Mouse (Mus musculus): ENCODE results near the gene Vps8. TPM values are rescaled to one million over a fixed set of nuclear protein-coding genes. Genes with fewer than 3 reads are reported as not detected.

Gene Vps8
- polyA plus RNA-seq, 1 experiment, result 19.4 TPM

- Histone ChIP-seq H3K79me2 (ENCODE audit: control insufficient read depth, insufficient read depth) (no peaks in the 10 kb centered on the region), H3K4me3 (no peak overlapping the region), H3K27me3 (ENCODE audit: control insufficient read depth, insufficient read depth, insufficient read length) (no peaks in the 10 kb centered on the region), H3K4me2 (ENCODE audit: low read depth) (no peak overlapping the region), H3K36me3 (ENCODE audit: control insufficient read depth, insufficient read depth) (peaks cover 7% of the 10 kb centered on the region), H3ac (ENCODE audit: control insufficient read depth, insufficient read length) (no peak overlapping the region)
- no peak for TF ChIP-seq MYOG (IDR thresholded peaks at IDR 0.05; ENCODE audit: control insufficient read depth in 1 of 3, insufficient read depth in 1 of 3, insufficient read length in 2 of 3, low read depth in 2 of 3)
- no peak for TF ChIP-seq USF1 (IDR thresholded peaks at IDR 0.05; ENCODE audit: low read depth)
- TF ChIP-seq TCF3 (IDR thresholded peaks at IDR 0.05; ENCODE audit: insufficient read length, low read depth), result no peak
- no peak for TF ChIP-seq MYOD1 (IDR thresholded peaks at IDR 0.05; ENCODE audit: control insufficient read depth in 1 of 3, insufficient read length in 2 of 3, low read depth in 2 of 3)
- no peak for TF ChIP-seq MAX (IDR thresholded peaks at IDR 0.05; ENCODE audit: low read depth)
- TF ChIP-seq TCF12 (IDR thresholded peaks at IDR 0.05; ENCODE audit: insufficient read depth, poor library complexity, severe bottlenecking), result no peak
- no peak for TF ChIP-seq POLR2A (IDR thresholded peaks at IDR 0.05; ENCODE audit: insufficient read length, low read depth)
- TF ChIP-seq REST (IDR thresholded peaks at IDR 0.05; ENCODE audit: insufficient read depth, insufficient read length), result no peak
- TF ChIP-seq CEBPB (IDR thresholded peaks at IDR 0.05; ENCODE audit: insufficient read depth, poor library complexity, severe bottlenecking), result no peak
- no peak for TF ChIP-seq SRF (IDR thresholded peaks at IDR 0.05; ENCODE audit: control insufficient read depth, insufficient read length, low read depth)
- TF ChIP-seq E2F4 (IDR thresholded peaks at IDR 0.05; ENCODE audit: insufficient read depth), result no peak
Measured at GRCm38 (mm10) chr16:21563322-21563721, 140.4 kb downstream of the Vps8 start.

DNA sequence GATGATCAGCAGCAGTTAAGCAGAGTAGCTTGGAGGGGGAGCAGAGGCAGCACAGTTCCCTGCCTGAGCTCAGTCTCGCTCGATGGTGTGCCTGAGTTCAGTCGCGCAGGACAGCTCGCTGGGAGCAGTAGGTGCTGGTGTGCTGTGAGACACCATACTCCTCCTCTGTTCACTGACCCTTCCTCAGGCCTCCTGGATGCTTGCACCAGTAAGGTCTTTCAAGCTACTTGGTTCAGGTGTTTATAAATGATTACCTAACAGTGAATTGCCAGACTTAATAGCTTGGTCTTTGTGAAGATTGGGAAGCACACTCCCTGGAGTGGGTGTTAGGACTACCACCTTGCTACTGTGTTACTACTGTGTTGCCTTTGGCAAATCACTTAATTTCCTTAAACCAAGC lies 144.2 kb downstream of the Vps8 start:
- Histone ChIP-seq H3ac (ENCODE audit: control insufficient read depth, insufficient read length) (no peak overlapping the region), H3K4me3 (no peak overlapping the region), H3K27me3 (ENCODE audit: control insufficient read depth, insufficient read depth, insufficient read length) (no peaks in the 10 kb centered on the region), H3K36me3 (ENCODE audit: control insufficient read depth, insufficient read depth) (peaks cover 7% of the 10 kb centered on the region), H3K4me2 (ENCODE audit: low read depth) (no peak overlapping the region), H3K79me2 (ENCODE audit: control insufficient read depth, insufficient read depth) (no peaks in the 10 kb centered on the region)
- TF ChIP-seq TCF12 (IDR thresholded peaks at IDR 0.05; ENCODE audit: insufficient read depth, poor library complexity, severe bottlenecking), result no peak
- TF ChIP-seq MYOG (IDR thresholded peaks at IDR 0.05; ENCODE audit: control insufficient read depth in 1 of 3, insufficient read depth in 1 of 3, insufficient read length in 2 of 3, low read depth in 2 of 3), result no peak
- no peak for TF ChIP-seq MAX (IDR thresholded peaks at IDR 0.05; ENCODE audit: low read depth)
- TF ChIP-seq USF1 (IDR thresholded peaks at IDR 0.05; ENCODE audit: low read depth), result no peak
- TF ChIP-seq POLR2AphosphoS2 (IDR thresholded peaks at IDR 0.05; ENCODE audit: insufficient read length, low read depth), result no peak
- no peak for TF ChIP-seq REST (IDR thresholded peaks at IDR 0.05; ENCODE audit: insufficient read depth, insufficient read length)
- no peak for TF ChIP-seq POLR2A (IDR thresholded peaks at IDR 0.05; ENCODE audit: insufficient read length, low read depth)
- no peak for TF ChIP-seq MYOD1 (IDR thresholded peaks at IDR 0.05; ENCODE audit: control insufficient read depth in 1 of 3, insufficient read length in 2 of 3, low read depth in 2 of 3)
- no peak for TF ChIP-seq TCF3 (IDR thresholded peaks at IDR 0.05; ENCODE audit: insufficient read length, low read depth)
- TF ChIP-seq CEBPB (IDR thresholded peaks at IDR 0.05; ENCODE audit: insufficient read depth, poor library complexity, severe bottlenecking), result no peak
- TF ChIP-seq SRF (IDR thresholded peaks at IDR 0.05; ENCODE audit: control insufficient read depth, insufficient read length, low read depth), result no peak
- no peak for TF ChIP-seq E2F4 (IDR thresholded peaks at IDR 0.05; ENCODE audit: insufficient read depth)

DNA sequence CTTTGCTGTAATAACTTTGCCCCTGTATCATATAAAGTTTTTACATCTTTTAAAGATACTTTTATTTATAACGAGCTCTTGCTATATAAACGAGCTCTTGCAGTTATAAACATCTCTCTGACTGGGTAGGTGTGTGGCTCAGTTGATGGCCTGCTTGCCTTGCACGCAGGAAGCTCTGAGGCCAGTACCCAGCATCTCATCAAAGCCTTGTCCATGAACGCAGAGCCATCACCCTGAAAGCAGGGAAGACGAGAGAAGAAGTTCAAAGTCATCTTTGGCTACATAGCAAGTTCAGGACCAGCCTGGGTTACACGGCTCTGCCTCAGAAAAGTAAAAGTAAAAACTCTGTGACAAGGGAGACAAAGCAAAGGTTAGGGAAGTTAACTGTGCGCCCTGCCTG lies 147.0 kb downstream of the Vps8 start:
- H3K79me2 ChIP-seq (ENCODE audit: control insufficient read depth, insufficient read depth), result no peaks in the 10 kb centered on the region
- no peak overlapping the region for H3K4me3 ChIP-seq

GRCm38 (mm10) chr16:21570786-21571185 lies 147.9 kb downstream of the Vps8 start:
- TF ChIP-seq USF1 (IDR thresholded peaks at IDR 0.05; ENCODE audit: low read depth) (no peak), TCF12 (IDR thresholded peaks at IDR 0.05; ENCODE audit: insufficient read depth, poor library complexity, severe bottlenecking) (no peak), REST (IDR thresholded peaks at IDR 0.05; ENCODE audit: insufficient read depth, insufficient read length) (no peak), MAX (IDR thresholded peaks at IDR 0.05; ENCODE audit: low read depth) (no peak), CEBPB (IDR thresholded peaks at IDR 0.05; ENCODE audit: insufficient read depth, poor library complexity, severe bottlenecking) (no peak), POLR2AphosphoS2 (IDR thresholded peaks at IDR 0.05; ENCODE audit: insufficient read length, low read depth) (no peak), MYOG (IDR thresholded peaks at IDR 0.05; ENCODE audit: control insufficient read depth in 1 of 3, insufficient read depth in 1 of 3, insufficient read length in 2 of 3, low read depth in 2 of 3) (no peak), E2F4 (IDR thresholded peaks at IDR 0.05; ENCODE audit: insufficient read depth) (no peak), SRF (IDR thresholded peaks at IDR 0.05; ENCODE audit: control insufficient read depth, insufficient read length, low read depth) (no peak), TCF3 (IDR thresholded peaks at IDR 0.05; ENCODE audit: insufficient read length, low read depth) (no peak), MYOD1 (IDR thresholded peaks at IDR 0.05; ENCODE audit: control insufficient read depth in 1 of 3, insufficient read length in 2 of 3, low read depth in 2 of 3) (no peak), POLR2A (IDR thresholded peaks at IDR 0.05; ENCODE audit: insufficient read length, low read depth) (no peak)
- Histone ChIP-seq H3K4me2 (ENCODE audit: low read depth) (no peak overlapping the region), H3K4me3 (no peak overlapping the region), H3K27me3 (ENCODE audit: control insufficient read depth, insufficient read depth, insufficient read length) (no peaks in the 10 kb centered on the region), H3K36me3 (ENCODE audit: control insufficient read depth, insufficient read depth) (no peaks in the 10 kb centered on the region), H3ac (ENCODE audit: control insufficient read depth, insufficient read length) (no peak overlapping the region), H3K79me2 (ENCODE audit: control insufficient read depth, insufficient read depth) (no peaks in the 10 kb centered on the region)

More for the DNA sequence above, 147.0 kb downstream of the Vps8 start:
- H3K27me3 ChIP-seq (ENCODE audit: control insufficient read depth, insufficient read depth, insufficient read length), result no peaks in the 10 kb centered on the region
- no peak overlapping the region for H3ac ChIP-seq (ENCODE audit: control insufficient read depth, insufficient read length)
- peaks cover 5% of the 10 kb centered on the region for H3K36me3 ChIP-seq (ENCODE audit: control insufficient read depth, insufficient read depth)
- TF ChIP-seq MYOG (IDR thresholded peaks at IDR 0.05; ENCODE audit: control insufficient read depth in 1 of 3, insufficient read depth in 1 of 3, insufficient read length in 2 of 3, low read depth in 2 of 3) (no peak), POLR2A (IDR thresholded peaks at IDR 0.05; ENCODE audit: insufficient read length, low read depth) (no peak), SRF (IDR thresholded peaks at IDR 0.05; ENCODE audit: control insufficient read depth, insufficient read length, low read depth) (no peak)
- no peak overlapping the region for H3K4me2 ChIP-seq (ENCODE audit: low read depth)

GRCm38 (mm10) chr16:21576000-21576420 lies 153.1 kb downstream of the Vps8 start:
- Histone ChIP-seq H3ac (ENCODE audit: control insufficient read depth, insufficient read length) (no peak overlapping the region), H3K79me2 (ENCODE audit: control insufficient read depth, insufficient read depth) (no peaks in the 10 kb centered on the region), H3K4me3 (no peak overlapping the region), H3K4me2 (ENCODE audit: low read depth) (no peak overlapping the region), H3K36me3 (ENCODE audit: control insufficient read depth, insufficient read depth) (peaks cover 4% of the 10 kb centered on the region), H3K27me3 (ENCODE audit: control insufficient read depth, insufficient read depth, insufficient read length) (no peaks in the 10 kb centered on the region)
- TF ChIP-seq POLR2AphosphoS2 (IDR thresholded peaks at IDR 0.05; ENCODE audit: insufficient read length, low read depth) (no peak), MYOG (IDR thresholded peaks at IDR 0.05; ENCODE audit: control insufficient read depth in 1 of 3, insufficient read depth in 1 of 3, insufficient read length in 2 of 3, low read depth in 2 of 3) (no peak), TCF12 (IDR thresholded peaks at IDR 0.05; ENCODE audit: insufficient read depth, poor library complexity, severe bottlenecking) (no peak), MAX (IDR thresholded peaks at IDR 0.05; ENCODE audit: low read depth) (no peak), SRF (IDR thresholded peaks at IDR 0.05; ENCODE audit: control insufficient read depth, insufficient read length, low read depth) (no peak), E2F4 (IDR thresholded peaks at IDR 0.05; ENCODE audit: insufficient read depth) (no peak), CEBPB (IDR thresholded peaks at IDR 0.05; ENCODE audit: insufficient read depth, poor library complexity, severe bottlenecking) (no peak), USF1 (IDR thresholded peaks at IDR 0.05; ENCODE audit: low read depth) (no peak), MYOD1 (IDR thresholded peaks at IDR 0.05; ENCODE audit: control insufficient read depth in 1 of 3, insufficient read length in 2 of 3, low read depth in 2 of 3) (no peak), POLR2A (IDR thresholded peaks at IDR 0.05; ENCODE audit: insufficient read length, low read depth) (no peak), REST (IDR thresholded peaks at IDR 0.05; ENCODE audit: insufficient read depth, insufficient read length) (no peak), TCF3 (IDR thresholded peaks at IDR 0.05; ENCODE audit: insufficient read length, low read depth) (no peak)
